Mouse (Mus musculus) spleen, adult 2 months (tissue): ENCODE measurements around the gene Hist1h2ap.
"Not testable (repeated sequence)": the region's sequence is repeated elsewhere in the genome, so short reads cannot be mapped to it uniquely, and the experiment has no call there.

ENCODE experiments used
- CTCF ChIP-seq: fragments of 200-500 bp; IDR thresholded peaks from 2 replicates; pipeline ENCODE4 v1.5.1; 2011; ENCODE audit warnings: mild to moderate bottlenecking, inconsistent platforms; ENCODE audit not compliant: insufficient read depth, insufficient read length, insufficient replicate concordance; ENCODE audit errors: extremely low read depth
- POLR2A ChIP-seq: fragments of 200-500 bp; IDR thresholded peaks from 2 replicates; pipeline ENCODE4 v1.6.1; 2011; ENCODE audit warnings: low read depth, low read length, inconsistent platforms

DNA sequence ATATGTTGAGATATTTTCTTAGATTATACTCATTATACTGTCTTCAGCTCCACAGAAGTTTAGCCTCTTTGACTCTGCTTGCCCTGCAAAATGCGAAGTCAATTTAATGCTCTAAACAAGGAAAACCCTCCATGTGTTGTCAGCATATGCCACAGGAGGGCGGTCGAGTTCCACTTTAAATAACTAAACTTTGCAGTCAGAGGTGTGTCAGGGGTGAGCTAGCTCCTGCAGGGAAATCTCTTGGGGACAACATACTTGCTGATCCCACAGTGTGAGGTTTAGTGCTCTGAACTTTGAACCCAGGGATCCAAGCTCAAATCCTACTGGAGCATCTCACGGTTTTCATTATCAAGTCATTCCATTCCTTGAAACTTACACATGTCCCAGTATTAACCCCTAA lies 7.2 kb upstream of the Hist1h2ap start:
- not testable (repeated sequence) for TF ChIP-seq POLR2A, CTCF
